Mouse (Mus musculus) left cerebral cortex, postnatal 36 days (tissue): ENCODE data around the gene Pdia5. TPM values are rescaled to one million over a fixed set of nuclear protein-coding genes. Genes with fewer than 3 reads are reported as not detected.

Source experiments
- DNase-seq, 2 experiments: peaks; one replicate each; pipeline ENCODE4 v3.0.0; 2021 to 2022; ENCODE audit warnings: low spot score in 2 of 2, mixed read lengths in 1 of 2
- intact Hi-C: fragments of 180-260 bp; cut with DNase I; formaldehyde crosslinking; loops from one replicate; pipeline ENCODE4 v1.15.1; 2025
- total RNA-seq, 2 experiments: library from RNA; stranded (reverse); gene quantifications; 2 replicates each; pipeline ENCODE4 v1.2.3; 2021

The Pdia5 gene
- total RNA-seq = 1 to 10 TPM; 3.1 to 6.7 TPM

GRCm38 (mm10) chr16:35490231-35491070, at the start of gene Pdia5:
Gene Pdia5, minus strand, starts transcription at chr16:35490873.
- intact Hi-C loops = no loop called here
- peak; percentile 84 to 86 for DNase-seq

GRCm38 (mm10) chr16:35539041-35539440, 48.4 kb upstream of the Pdia5 start:
- peak in 1 of 2 experiments; percentile 7 for DNase-seq
- intact Hi-C loops = no loop called here

- intact Hi-C loops = no loop called here
- DNase-seq = peak in 1 of 2 experiments; percentile 5
Observed at GRCm38 (mm10) chr16:35537651-35538050, 47.0 kb upstream of the Pdia5 start.

GRCm38 (mm10) chr16:35534630-35535029, 44.0 kb upstream of the Pdia5 start:
- DNase-seq = no peak
- intact Hi-C loops = no loop called here

- no peak for DNase-seq
- intact Hi-C loops = no loop called here
Observed at GRCm38 (mm10) chr16:35524200-35524599, 33.5 kb upstream of the Pdia5 start.

GRCm38 (mm10) chr16:35519245-35519644, 28.6 kb upstream of the Pdia5 start:
- intact Hi-C loops = no loop called here

GRCm38 (mm10) chr16:35517976-35518951, 27.6 kb upstream of the Pdia5 start:
- intact Hi-C loops = no loop called here
- DNase-seq = no peak

More at GRCm38 (mm10) chr16:35519245-35519644, 28.6 kb upstream of the Pdia5 start:
- DNase-seq = no peak

GRCm38 (mm10) chr16:35515977-35516612, 25.4 kb upstream of the Pdia5 start:
- DNase-seq = no peak
- intact Hi-C loops = no loop called here

- intact Hi-C loops = no loop called here
- DNase-seq = no peak
Observed at GRCm38 (mm10) chr16:35509331-35510070, 18.8 kb upstream of the Pdia5 start.

- no peak for DNase-seq
- intact Hi-C loops = no loop called here
Observed at GRCm38 (mm10) chr16:35508581-35508980, 17.9 kb upstream of the Pdia5 start.

- DNase-seq = no peak
- intact Hi-C loops = no loop called here
Observed at GRCm38 (mm10) chr16:35505786-35506185, 15.1 kb upstream of the Pdia5 start.

- intact Hi-C loops = no loop called here
Observed at GRCm38 (mm10) chr16:35504266-35504665, 13.6 kb upstream of the Pdia5 start.

GRCm38 (mm10) chr16:35502456-35502855, 11.8 kb upstream of the Pdia5 start:
- DNase-seq = no peak
- intact Hi-C loops = no loop called here

More at GRCm38 (mm10) chr16:35504266-35504665, 13.6 kb upstream of the Pdia5 start:
- no peak for DNase-seq

GRCm38 (mm10) chr16:35501106-35501760, 10.6 kb upstream of the Pdia5 start:
- DNase-seq = no peak
- intact Hi-C loops = no loop called here

- DNase-seq = no peak
- intact Hi-C loops = no loop called here
Observed at GRCm38 (mm10) chr16:35500342-35500741, 9.7 kb upstream of the Pdia5 start.

- intact Hi-C loops = no loop called here
- no peak for DNase-seq
Observed at GRCm38 (mm10) chr16:35489793-35490192, 880 bp downstream of the Pdia5 start.

GRCm38 (mm10) chr16:35489066-35489718, 1.5 kb downstream of the Pdia5 start:
- DNase-seq = no peak
- intact Hi-C loops = no loop called here

GRCm38 (mm10) chr16:35487776-35488175, 2.9 kb downstream of the Pdia5 start:
- intact Hi-C loops = no loop called here
- no peak for DNase-seq
